12 mouse cellular contexts compared by ENCODE assay signal in genomic region chr3:8310379-8311128, GRCm38 (mm10).
A peak's percentile ranks its signal among the peaks of the same experiment; 100 is the strongest.
DNase-seq lines count a peak whose midpoint lies in the region; ATAC-seq lines count a peak whose summit lies in the region.
"Had no signal": no experiment of that assay in that cellular context is flagged by ENCODE, and none has a peak within 500 bp of the region (broad histone marks: within the 10 kb centered on the region; RNA-seq: fewer than 3 reads in every experiment).

No protein-coding gene starts in this region.

- H3K4me1 ChIP-seq in kidney, embryonic 15.5 days, result 0 out of 2 replicates have a peak, but pooled peaks cover 2% of the 10 kb centered on the region
- H3K4me1 ChIP-seq in forebrain, embryonic 14.5 days (ENCODE audit: control insufficient read depth, insufficient read depth, low read length), result no peaks in the 10 kb centered on the region
- peaks cover 10% of the 10 kb centered on the region; the same call in 1 of the 2 replicates for H3K4me1 ChIP-seq in midbrain, embryonic 11.5 days (ENCODE audit: control insufficient read depth, insufficient read depth, low read length)
- H3K4me1 ChIP-seq: heart, embryonic 13.5 days; limb, embryonic 15.5 days had no signal

- H3K36me3 ChIP-seq in kidney, embryonic 15.5 days, result no peaks in the 10 kb centered on the region
- no peaks in the 10 kb centered on the region for H3K36me3 ChIP-seq in forebrain, embryonic 14.5 days (ENCODE audit: control insufficient read depth, insufficient read depth, low read length)
- H3K36me3 ChIP-seq in midbrain, embryonic 11.5 days (ENCODE audit: control insufficient read depth, insufficient read depth, low read length), result no peaks in the 10 kb centered on the region
- H3K36me3 ChIP-seq: heart, embryonic 13.5 days; limb, embryonic 15.5 days had no signal

- no peaks in the 10 kb centered on the region for H3K27me3 ChIP-seq in kidney, embryonic 15.5 days
- H3K27me3 ChIP-seq in forebrain, embryonic 14.5 days (replicated peaks; ENCODE audit: control insufficient read depth, insufficient read depth, low read length), result no peaks in the 10 kb centered on the region
- no peaks in the 10 kb centered on the region for H3K27me3 ChIP-seq in midbrain, embryonic 11.5 days (ENCODE audit: control insufficient read depth, insufficient read depth, low read length)
- H3K27me3 ChIP-seq: heart, embryonic 13.5 days; limb, embryonic 15.5 days had no signal

- DNase-seq in kidney, postnatal 36 days, result no peak
- DNase-seq in R1 (ENCODE audit: low read depth, low spot score), result peak; percentile 6
- DNase-seq in forebrain, embryonic 14.5 days (ENCODE audit: low spot score), result peak; percentile 73
- peak; percentile 86 for DNase-seq in midbrain, embryonic 11.5 days (ENCODE audit: low spot score, missing footprints)
- no peak for DNase-seq in thymus, postnatal 10 days (ENCODE audit: low spot score in 2 of 2)
- DNase-seq in kidney, postnatal 10 days, result no peak
- no peak for DNase-seq in urinary bladder, postnatal 14 days (ENCODE audit: low spot score)
- DNase-seq: kidney, adult 8-10 months; right cerebral cortex, postnatal 25 days had no signal

- ATAC-seq in kidney, embryonic 15.5 days (replicated peaks; ENCODE audit: low FRiP score), result peak; percentile 79; the same call in 1 of the 2 replicates
- ATAC-seq in forebrain, embryonic 14.5 days, result peak; percentile 91
- ATAC-seq in midbrain, embryonic 11.5 days (ENCODE audit: low FRiP score), result peak; percentile 94

- no peak overlapping the region for H3K27ac ChIP-seq in kidney, embryonic 15.5 days
- H3K27ac ChIP-seq in forebrain, embryonic 14.5 days (ENCODE audit: low read depth, low read length), result no peak overlapping the region
- no peak overlapping the region for H3K27ac ChIP-seq in midbrain, embryonic 11.5 days (ENCODE audit: low read depth, low read length)
- H3K27ac ChIP-seq: heart, embryonic 13.5 days; limb, embryonic 15.5 days had no signal

- no peak overlapping the region for H3K4me3 ChIP-seq in kidney, embryonic 15.5 days (replicated peaks)
- H3K4me3 ChIP-seq in forebrain, embryonic 14.5 days (ENCODE audit: low read depth, low read length), result no peak overlapping the region
- H3K4me3 ChIP-seq in midbrain, embryonic 11.5 days (ENCODE audit: low read depth, low read length), result no peak overlapping the region
- H3K4me3 ChIP-seq: heart, embryonic 13.5 days; limb, embryonic 15.5 days had no signal

- no peak overlapping the region for H3K4me2 ChIP-seq in kidney, embryonic 15.5 days
- H3K4me2 ChIP-seq in forebrain, embryonic 14.5 days (ENCODE audit: low read length), result no peak overlapping the region
- no peak overlapping the region for H3K4me2 ChIP-seq in midbrain, embryonic 11.5 days
- H3K4me2 ChIP-seq: heart, embryonic 13.5 days; limb, embryonic 15.5 days had no signal

- H3K9ac ChIP-seq in kidney, embryonic 15.5 days, result no peak overlapping the region
- no peak overlapping the region for H3K9ac ChIP-seq in forebrain, embryonic 14.5 days (ENCODE audit: low read length)
- no peak overlapping the region for H3K9ac ChIP-seq in midbrain, embryonic 11.5 days (ENCODE audit: low read length)
- H3K9ac ChIP-seq: heart, embryonic 13.5 days; limb, embryonic 15.5 days had no signal

- WGBS in kidney, embryonic 15.5 days, result 64% methylated on average over 4 of the region's 4 CpGs
- WGBS in forebrain, embryonic 14.5 days, result 14% methylated on average over 4 of the region's 4 CpGs
- 34% methylated on average over 4 of the region's 4 CpGs for WGBS in midbrain, embryonic 11.5 days

- H3K9me3 ChIP-seq in kidney, embryonic 15.5 days (replicated peaks), result no peaks in the 10 kb centered on the region
- H3K9me3 ChIP-seq in forebrain, embryonic 14.5 days (replicated peaks; ENCODE audit: control insufficient read depth, low read length), result no peaks in the 10 kb centered on the region
- H3K9me3 ChIP-seq in midbrain, embryonic 11.5 days (ENCODE audit: control insufficient read depth, low read length), result no peaks in the 10 kb centered on the region
- H3K9me3 ChIP-seq: heart, embryonic 13.5 days; limb, embryonic 15.5 days had no signal

Comparison
In these comparisons a context has a peak if more than half of its experiments do, and no peak if none do; other contexts are left out.
1. DNase-seq: peak in R1 (single experiment), forebrain, embryonic 14.5 days (single experiment) and midbrain, embryonic 11.5 days (single experiment); none in kidney, postnatal 36 days (0 of 2), thymus, postnatal 10 days (0 of 2), kidney, postnatal 10 days (single experiment) and urinary bladder, postnatal 14 days (single experiment).
2. Peak in every context shown above with its lines, with median percentiles within 50 percentile points of each other: ATAC-seq.